Mouse (Mus musculus) lung, postnatal 10 days (tissue): Measurements from ENCODE around the gene Rasl11b.

Source experiments
- DNase-seq: peaks from one replicate; pipeline ENCODE4 v3.0.0; 2021

Rasl11b gene

GRCm38 (mm10) chr5:74188886-74189285, 6.2 kb upstream of the Rasl11b start:
- peak; percentile 38 for DNase-seq

GRCm38 (mm10) chr5:74189484-74190160, 5.5 kb upstream of the Rasl11b start:
- DNase-seq = no peak

GRCm38 (mm10) chr5:74190161-74190491, 5.0 kb upstream of the Rasl11b start:
- DNase-seq = peak; percentile 66

- no peak for DNase-seq
Measured at GRCm38 (mm10) chr5:74190911-74191310, 4.2 kb upstream of the Rasl11b start.

GRCm38 (mm10) chr5:74193008-74193407, 2.1 kb upstream of the Rasl11b start:
- DNase-seq = no peak

GRCm38 (mm10) chr5:74193626-74194025, 1.5 kb upstream of the Rasl11b start:
- DNase-seq = no peak

- DNase-seq = no peak
Measured at GRCm38 (mm10) chr5:74194027-74194840, 852 bp upstream of the Rasl11b start.

- DNase-seq = no peak
Measured at GRCm38 (mm10) chr5:74195614-74196306, 674 bp downstream of the Rasl11b start.

GRCm38 (mm10) chr5:74196307-74196618, 1.2 kb downstream of the Rasl11b start:
- peak; percentile 73 for DNase-seq

GRCm38 (mm10) chr5:74197541-74198330, 2.6 kb downstream of the Rasl11b start:
- DNase-seq = peak; percentile 59

GRCm38 (mm10) chr5:74198446-74198845, 3.4 kb downstream of the Rasl11b start:
- peak; percentile 55 for DNase-seq

GRCm38 (mm10) chr5:74199793-74200192, 4.7 kb downstream of the Rasl11b start:
- DNase-seq = no peak

- peak; percentile 30 for DNase-seq
Measured at GRCm38 (mm10) chr5:74200481-74200880, 5.4 kb downstream of the Rasl11b start.

GRCm38 (mm10) chr5:74201570-74202357, 6.7 kb downstream of the Rasl11b start:
- no peak for DNase-seq

- DNase-seq = no peak
Measured at GRCm38 (mm10) chr5:74202515-74202914, 7.4 kb downstream of the Rasl11b start.

- no peak for DNase-seq
Measured at GRCm38 (mm10) chr5:74204465-74204864, 9.4 kb downstream of the Rasl11b start.

GRCm38 (mm10) chr5:74205509-74205908, 10.4 kb downstream of the Rasl11b start:
- no peak for DNase-seq

GRCm38 (mm10) chr5:74206038-74206437, 11.0 kb downstream of the Rasl11b start:
- DNase-seq = no peak

- no peak for DNase-seq
Measured at GRCm38 (mm10) chr5:74206649-74207048, 11.6 kb downstream of the Rasl11b start.

- no peak for DNase-seq
Measured at GRCm38 (mm10) chr5:74207209-74207608, 12.1 kb downstream of the Rasl11b start.

GRCm38 (mm10) chr5:74208438-74208837, 13.4 kb downstream of the Rasl11b start:
- no peak for DNase-seq

- DNase-seq = no peak
Measured at GRCm38 (mm10) chr5:74209640-74210039, 14.6 kb downstream of the Rasl11b start.
